Mouse (Mus musculus) intestine, embryonic 14.5 days (tissue): ENCODE measurements around the gene Elof1. TPM values are rescaled to one million over a fixed set of nuclear protein-coding genes. Genes with fewer than 3 reads are reported as not detected.

ENCODE experiments used
- microRNA-seq: library from miRNA; unstranded; fragments of <30 nt; microRNA quantifications from one replicate; pipeline ENCODE4, GENCODE M21; 2016
- polyA plus RNA-seq: library from polyadenylated mRNA; unstranded; fragments of >200 nt; fragmentation: Nextera tagmentation; extraction: Ambion mirVana; gene quantifications from 2 replicates; pipeline ENCODE4 v1.2.1, GENCODE M21; 2014

Gene Elof1
- polyA plus RNA-seq, 1 experiment from 2014 or later: 190 TPM

Small RNAs within 50 kb of the gene (microRNA-seq; reads per million reads assigned to microRNA genes)
- gene Mir7084: not detected

Other genes with a start within 250 kb of the Elof1 start
- gene Rab3d, start 199.0 kb downstream of the Elof1 start, polyA plus RNA-seq: 18.4 and 21.5 TPM in 2 replicates
- gene Ccdc159, start 189.7 kb downstream of the Elof1 start, polyA plus RNA-seq: 3.8 and 4.2 TPM in 2 replicates
- 57.1 and 59.6 TPM in 2 replicates for gene Tmem205, start 189.6 kb downstream of the Elof1 start, polyA plus RNA-seq
- 8.2 and 8.7 TPM in 2 replicates for gene Plppr2, start 180.1 kb downstream of the Elof1 start, polyA plus RNA-seq
- gene Swsap1, start 161.4 kb downstream of the Elof1 start, polyA plus RNA-seq: 11.7 and 12.8 TPM in 2 replicates
- 4.1 and 4.2 TPM in 2 replicates for gene Epor, start 153.7 kb downstream of the Elof1 start, polyA plus RNA-seq
- 1.1 and 1.4 TPM in 2 replicates for gene Rgl3, start 127.7 kb downstream of the Elof1 start, polyA plus RNA-seq
- 0.42 and 0.95 TPM in 2 replicates for gene Ccdc151, start 114.5 kb downstream of the Elof1 start, polyA plus RNA-seq
- gene Prkcsh, start 114.4 kb downstream of the Elof1 start, polyA plus RNA-seq: 93.8 and 95.8 TPM in 2 replicates
- 6.2 and 7.1 TPM in 2 replicates for gene Elavl3, start 65.1 kb downstream of the Elof1 start, polyA plus RNA-seq
- not detected in 2 replicates for gene Gm49318, start 45.9 kb downstream of the Elof1 start, polyA plus RNA-seq
- gene Zfp653, start 45.8 kb downstream of the Elof1 start, polyA plus RNA-seq: 10.2 and 10.3 TPM in 2 replicates
- 35.2 and 43.4 TPM in 2 replicates for gene Ecsit, start 31.7 kb downstream of the Elof1 start, polyA plus RNA-seq
- gene Cnn1, start 18.0 kb downstream of the Elof1 start, polyA plus RNA-seq: 322 and 380 TPM in 2 replicates
- gene Acp5, start 18.5 kb upstream of the Elof1 start, polyA plus RNA-seq: 11.1 and 13.3 TPM in 2 replicates
- 76.5 and 85.4 TPM in 2 replicates for gene Pigyl, start 39.7 kb upstream of the Elof1 start, polyA plus RNA-seq
- 0.12 and 0.42 TPM in 2 replicates for gene Zfp872, start 70.9 kb upstream of the Elof1 start, polyA plus RNA-seq
- gene Zfp809, start 108.5 kb upstream of the Elof1 start, polyA plus RNA-seq: 23.8 and 24.5 TPM in 2 replicates
- gene Zfp599, start 142.7 kb upstream of the Elof1 start, polyA plus RNA-seq: 5.8 and 5.9 TPM in 2 replicates
- 19.0 and 19.4 TPM in 2 replicates for gene Zfp810, start 190.5 kb upstream of the Elof1 start, polyA plus RNA-seq